Mouse (Mus musculus): Measurements from ENCODE around the gene Gm20388.

The Gm20388 gene

GRCm38 (mm10) chr8:120907671-120908070 lies 997.0 kb downstream of the Gm20388 start:
- DNase-seq (ENCODE audit: extremely low read depth, insufficient read length, low spot score): peak; percentile 76

GRCm38 (mm10) chr8:120910936-120911335 lies 1000.3 kb downstream of the Gm20388 start:
- no peak for DNase-seq (ENCODE audit: extremely low read depth, insufficient read length, low spot score)

- DNase-seq (ENCODE audit: extremely low read depth, insufficient read length, low spot score): no peak
Observed at GRCm38 (mm10) chr8:120912463-120912862, 1001.8 kb downstream of the Gm20388 start.

- DNase-seq (ENCODE audit: extremely low read depth, insufficient read length, low spot score): peak; percentile 79
Observed at GRCm38 (mm10) chr8:120916831-120917435, 1006.3 kb downstream of the Gm20388 start.

- peak; percentile 55 for DNase-seq (ENCODE audit: extremely low read depth, insufficient read length, low spot score)
Observed at GRCm38 (mm10) chr8:120920527-120920926, 1009.9 kb downstream of the Gm20388 start.

- peak; percentile 94 for DNase-seq (ENCODE audit: extremely low read depth, insufficient read length, low spot score)
Observed at GRCm38 (mm10) chr8:120926201-120926600, 1015.6 kb downstream of the Gm20388 start.

- DNase-seq (ENCODE audit: extremely low read depth, insufficient read length, low spot score): no peak
Observed at GRCm38 (mm10) chr8:120928082-120928481, 1017.4 kb downstream of the Gm20388 start.

- no peak for DNase-seq (ENCODE audit: extremely low read depth, insufficient read length, low spot score)
Observed at GRCm38 (mm10) chr8:120934596-120934995, 1024.0 kb downstream of the Gm20388 start.

GRCm38 (mm10) chr8:120936685-120937084 lies 1026.0 kb downstream of the Gm20388 start:
- no peak for DNase-seq (ENCODE audit: extremely low read depth, insufficient read length, low spot score)

- no peak for DNase-seq (ENCODE audit: extremely low read depth, insufficient read length, low spot score)
Observed at GRCm38 (mm10) chr8:120937474-120937873, 1026.8 kb downstream of the Gm20388 start.

- no peak for DNase-seq (ENCODE audit: extremely low read depth, insufficient read length, low spot score)
Observed at GRCm38 (mm10) chr8:120940287-120940686, 1029.6 kb downstream of the Gm20388 start.

GRCm38 (mm10) chr8:120947240-120947639 lies 1036.6 kb downstream of the Gm20388 start:
- DNase-seq (ENCODE audit: extremely low read depth, insufficient read length, low spot score): peak; percentile 71

- no peak for DNase-seq (ENCODE audit: extremely low read depth, insufficient read length, low spot score)
Observed at GRCm38 (mm10) chr8:120948050-120948595, 1037.5 kb downstream of the Gm20388 start.

- DNase-seq (ENCODE audit: extremely low read depth, insufficient read length, low spot score): no peak
Observed at GRCm38 (mm10) chr8:120948620-120949491, 1038.2 kb downstream of the Gm20388 start.

GRCm38 (mm10) chr8:120950674-120951218 lies 1040.1 kb downstream of the Gm20388 start:
- no peak for DNase-seq (ENCODE audit: extremely low read depth, insufficient read length, low spot score)

- no peak for DNase-seq (ENCODE audit: extremely low read depth, insufficient read length, low spot score)
Observed at GRCm38 (mm10) chr8:120959470-120959891, 1048.8 kb downstream of the Gm20388 start.

- peak; percentile 80 for DNase-seq (ENCODE audit: extremely low read depth, insufficient read length, low spot score)
Observed at GRCm38 (mm10) chr8:120962606-120963380, 1052.2 kb downstream of the Gm20388 start.

- peak; percentile 74 for DNase-seq (ENCODE audit: extremely low read depth, insufficient read length, low spot score)
Observed at GRCm38 (mm10) chr8:120966557-120966956, 1055.9 kb downstream of the Gm20388 start.

- DNase-seq (ENCODE audit: extremely low read depth, insufficient read length, low spot score): peak; percentile 44
Observed at GRCm38 (mm10) chr8:120968308-120968707, 1057.7 kb downstream of the Gm20388 start.

- DNase-seq (ENCODE audit: extremely low read depth, insufficient read length, low spot score): peak; percentile 61
Observed at GRCm38 (mm10) chr8:120970346-120970745, 1059.7 kb downstream of the Gm20388 start.

All from 3134 (cell line).